ENCODE assay signal across 9 mouse cellular contexts in genomic region chr11:74866640-74867039, GRCm38 (mm10). TPM values are rescaled to one million over a fixed set of nuclear protein-coding genes. Genes with fewer than 3 reads are reported as not detected.
DNase-seq lines count a peak whose midpoint lies in the region; ATAC-seq and TF ChIP-seq lines count a peak whose summit lies in the region.
"Had no signal": no experiment of that assay in that cellular context is flagged by ENCODE, and none has a peak within 500 bp of the region (broad histone marks: within the 10 kb centered on the region; RNA-seq: fewer than 3 reads in every experiment).

No protein-coding gene starts in this region.

- H3K9me3 ChIP-seq in hindbrain, embryonic 16.5 days (ENCODE audit: control insufficient read depth, low read length), result no peaks in the 10 kb centered on the region
- no peaks in the 10 kb centered on the region for H3K9me3 ChIP-seq in hindbrain, embryonic 12.5 days (replicated peaks)
- H3K9me3 ChIP-seq in intestine, postnatal 0 days (ENCODE audit: control insufficient read depth), result no peaks in the 10 kb centered on the region
- H3K9me3 ChIP-seq: limb, embryonic 13.5 days had no signal

- H3K4me2 ChIP-seq in hindbrain, embryonic 16.5 days (ENCODE audit: low read length), result no peak overlapping the region
- no peak overlapping the region for H3K4me2 ChIP-seq in hindbrain, embryonic 12.5 days (replicated peaks)
- no peak overlapping the region for H3K4me2 ChIP-seq in intestine, postnatal 0 days (replicated peaks; ENCODE audit: low read depth)
- H3K4me2 ChIP-seq: limb, embryonic 13.5 days had no signal

- DNase-seq in brain, adult 2 months (ENCODE audit: low read depth, low spot score), result peak; percentile 95
- DNase-seq in gastrocnemius, adult 2 months, result peak; percentile 96
- DNase-seq in lung, postnatal 25 days (ENCODE audit: low spot score), result peak; percentile 75

- no peak overlapping the region for H3K27ac ChIP-seq in hindbrain, embryonic 16.5 days (ENCODE audit: low read depth, low read length)
- H3K27ac ChIP-seq in hindbrain, embryonic 12.5 days, result no peak overlapping the region
- peak overlapping the region; percentile 89 for H3K27ac ChIP-seq in gastrocnemius, adult 2 months
- H3K27ac ChIP-seq in intestine, postnatal 0 days (ENCODE audit: low read depth, low read length), result no peak overlapping the region
- H3K27ac ChIP-seq: limb, embryonic 13.5 days had no signal

- H3K27me3 ChIP-seq in hindbrain, embryonic 16.5 days (replicated peaks; ENCODE audit: control insufficient read depth, insufficient read depth, low read length), result no peaks in the 10 kb centered on the region
- no peaks in the 10 kb centered on the region for H3K27me3 ChIP-seq in hindbrain, embryonic 12.5 days
- H3K27me3 ChIP-seq in intestine, postnatal 0 days (replicated peaks; ENCODE audit: control insufficient read depth, insufficient read depth, low read length), result no peaks in the 10 kb centered on the region
- H3K27me3 ChIP-seq: limb, embryonic 13.5 days had no signal

- H3K9ac ChIP-seq in hindbrain, embryonic 16.5 days (ENCODE audit: low read depth, low read length), result no peak overlapping the region
- no peak overlapping the region for H3K9ac ChIP-seq in hindbrain, embryonic 12.5 days
- H3K9ac ChIP-seq in intestine, postnatal 0 days (ENCODE audit: low read depth, low read length), result no peak overlapping the region
- H3K9ac ChIP-seq: limb, embryonic 13.5 days had no signal

- no peak for TF ChIP-seq CTCF in gastrocnemius, adult 2 months (IDR thresholded peaks at IDR 0.05)
- no peak for TF ChIP-seq CTCF in intestine, postnatal 0 days (IDR thresholded peaks at IDR 0.05; ENCODE audit: low read depth)

- WGBS in hindbrain, embryonic 16.5 days, result 82% methylated on average over 4 of the region's 4 CpGs
- WGBS in hindbrain, embryonic 12.5 days, result 84% methylated on average over 4 of the region's 4 CpGs
- WGBS in intestine, postnatal 0 days, result 79% methylated on average over 4 of the region's 4 CpGs

- intact Hi-C loops in gastrocnemius, adult 2 months (cut with DNase I), result no loop called here

- peak; percentile 58 for ATAC-seq in hindbrain, embryonic 16.5 days
- ATAC-seq in hindbrain, embryonic 12.5 days (ENCODE audit: low FRiP score), result no peak
- no peak for ATAC-seq in megakaryocyte progenitor cell, adult 5-6 weeks (replicated peaks; ENCODE audit: poor library complexity)
- no peak for ATAC-seq in intestine, postnatal 0 days
- no peak for ATAC-seq in megakaryocyte-erythroid progenitor cell, adult 5-6 weeks (replicated peaks; ENCODE audit: low FRiP score, low TSS enrichment, poor library complexity, severe bottlenecking)

- no peak overlapping the region for H3K4me3 ChIP-seq in hindbrain, embryonic 16.5 days (ENCODE audit: low read length)
- H3K4me3 ChIP-seq in hindbrain, embryonic 12.5 days, result no peak overlapping the region
- peak overlapping the region; percentile 46 for H3K4me3 ChIP-seq in gastrocnemius, adult 2 months
- H3K4me3 ChIP-seq in intestine, postnatal 0 days (ENCODE audit: low read depth, low read length), result no peak overlapping the region
- H3K4me3 ChIP-seq: limb, embryonic 13.5 days had no signal

- H3K36me3 ChIP-seq in hindbrain, embryonic 16.5 days (ENCODE audit: control insufficient read depth, insufficient read depth, low read length), result peaks cover 11% of the 10 kb centered on the region; the same call in 1 of the 2 replicates
- H3K36me3 ChIP-seq in hindbrain, embryonic 12.5 days, result peaks cover 26% of the 10 kb centered on the region
- peaks cover 8% of the 10 kb centered on the region for H3K36me3 ChIP-seq in intestine, postnatal 0 days (ENCODE audit: control insufficient read depth, insufficient read depth)

- peaks cover 11% of the 10 kb centered on the region for H3K4me1 ChIP-seq in hindbrain, embryonic 16.5 days (ENCODE audit: control insufficient read depth, insufficient read depth, low read depth, low read length)
- H3K4me1 ChIP-seq in hindbrain, embryonic 12.5 days, result peaks cover 24% of the 10 kb centered on the region
- H3K4me1 ChIP-seq in intestine, postnatal 0 days (replicated peaks; ENCODE audit: control insufficient read depth, insufficient read depth, low read length), result no peaks in the 10 kb centered on the region

RNA-seq across cellular contexts. Expression of gene Sgsm2, which starts 30.2 kb away (rescaled TPM):
- 25.1 and 27.2 TPM in 2 replicates for polyA plus RNA-seq in hindbrain, embryonic 16.5 days (2015; fragmentation: Nextera tagmentation; extraction: Ambion mirVana)
- polyA plus RNA-seq in hindbrain, embryonic 12.5 days (2016; fragmentation: Nextera tagmentation; extraction: Ambion mirVana), result 15.8 and 16.1 TPM in 2 replicates
- total RNA-seq in gastrocnemius, adult 2 months (2021), result 1 to 10 TPM; 2.1 TPM
- 4.1 and 4.5 TPM in 2 replicates for total RNA-seq in megakaryocyte progenitor cell, adult 5-6 weeks (2015)
- 3.7 and 6.9 TPM in 2 replicates for total RNA-seq in megakaryocyte progenitor cell, adult 5-6 weeks (2017)
- 2.3 and 2.4 TPM in 2 replicates for polyA plus RNA-seq in intestine, postnatal 0 days (2015; fragmentation: Nextera tagmentation; extraction: Ambion mirVana)
- total RNA-seq in megakaryocyte-erythroid progenitor cell, adult 5-6 weeks (2014; fragmentation: Nextera tagmentation), result 8.3 and 10.3 TPM in 2 replicates
- 3.1 and 10.1 TPM in 2 replicates for total RNA-seq in megakaryocyte-erythroid progenitor cell, adult 5-6 weeks (2017)

RNA-seq across cellular contexts. Expression of gene Tsr1, which starts 31.2 kb away (rescaled TPM):
- polyA plus RNA-seq in hindbrain, embryonic 16.5 days (2015; fragmentation: Nextera tagmentation; extraction: Ambion mirVana), result 26.1 and 29.6 TPM in 2 replicates
- polyA plus RNA-seq in hindbrain, embryonic 12.5 days (2016; fragmentation: Nextera tagmentation; extraction: Ambion mirVana), result 33.0 and 37.4 TPM in 2 replicates
- total RNA-seq in gastrocnemius, adult 2 months (2021), result 10 to 100 TPM; 24.7 to 28.9 TPM
- 43.2 and 50.0 TPM in 2 replicates for total RNA-seq in megakaryocyte progenitor cell, adult 5-6 weeks (2015)
- 67.8 and 96.1 TPM in 2 replicates for total RNA-seq in megakaryocyte progenitor cell, adult 5-6 weeks (2017)
- polyA plus RNA-seq in intestine, postnatal 0 days (2015; fragmentation: Nextera tagmentation; extraction: Ambion mirVana), result 16.8 and 17.5 TPM in 2 replicates
- 80.0 and 80.7 TPM in 2 replicates for total RNA-seq in megakaryocyte-erythroid progenitor cell, adult 5-6 weeks (2014; fragmentation: Nextera tagmentation)
- 139 and 154 TPM in 2 replicates for total RNA-seq in megakaryocyte-erythroid progenitor cell, adult 5-6 weeks (2017)

RNA-seq across cellular contexts. Expression of gene Mnt, which starts 35.9 kb away (rescaled TPM):
- 7.3 and 8.4 TPM in 2 replicates for polyA plus RNA-seq in hindbrain, embryonic 16.5 days (2015; fragmentation: Nextera tagmentation; extraction: Ambion mirVana)
- 8.3 and 8.4 TPM in 2 replicates for polyA plus RNA-seq in hindbrain, embryonic 12.5 days (2016; fragmentation: Nextera tagmentation; extraction: Ambion mirVana)
- total RNA-seq in gastrocnemius, adult 2 months (2021), result 10 to 100 TPM in 1 of 2 experiments, 1 to 10 TPM in 1; 6.1 to 11.6 TPM
- 13.1 and 15.0 TPM in 2 replicates for total RNA-seq in megakaryocyte progenitor cell, adult 5-6 weeks (2015)
- total RNA-seq in megakaryocyte progenitor cell, adult 5-6 weeks (2017), result 2.7 and 3.2 TPM in 2 replicates
- polyA plus RNA-seq in intestine, postnatal 0 days (2015; fragmentation: Nextera tagmentation; extraction: Ambion mirVana), result 5.3 and 5.8 TPM in 2 replicates
- total RNA-seq in megakaryocyte-erythroid progenitor cell, adult 5-6 weeks (2014; fragmentation: Nextera tagmentation), result 9.1 and 17.1 TPM in 2 replicates
- total RNA-seq in megakaryocyte-erythroid progenitor cell, adult 5-6 weeks (2017), result 2.6 and 3.6 TPM in 2 replicates

RNA-seq across cellular contexts. Expression of gene Smg6, which starts 59.0 kb away (rescaled TPM):
- 11.6 and 14.0 TPM in 2 replicates for polyA plus RNA-seq in hindbrain, embryonic 16.5 days (2015; fragmentation: Nextera tagmentation; extraction: Ambion mirVana)
- polyA plus RNA-seq in hindbrain, embryonic 12.5 days (2016; fragmentation: Nextera tagmentation; extraction: Ambion mirVana), result 23.5 and 23.6 TPM in 2 replicates
- 10 to 100 TPM; 11.9 to 12.4 TPM for total RNA-seq in gastrocnemius, adult 2 months (2021)
- total RNA-seq in megakaryocyte progenitor cell, adult 5-6 weeks (2015), result 15.3 and 23.1 TPM in 2 replicates
- total RNA-seq in megakaryocyte progenitor cell, adult 5-6 weeks (2017), result 29.5 and 32.7 TPM in 2 replicates
- 6.5 and 7.3 TPM in 2 replicates for polyA plus RNA-seq in intestine, postnatal 0 days (2015; fragmentation: Nextera tagmentation; extraction: Ambion mirVana)
- total RNA-seq in megakaryocyte-erythroid progenitor cell, adult 5-6 weeks (2014; fragmentation: Nextera tagmentation), result 39.9 and 41.6 TPM in 2 replicates
- 41.3 and 49.0 TPM in 2 replicates for total RNA-seq in megakaryocyte-erythroid progenitor cell, adult 5-6 weeks (2017)

RNA-seq across cellular contexts. Expression of gene Srr, which starts 59.1 kb away (rescaled TPM):
- polyA plus RNA-seq in hindbrain, embryonic 16.5 days (2015; fragmentation: Nextera tagmentation; extraction: Ambion mirVana), result 39.5 and 42.9 TPM in 2 replicates
- 30.2 and 34.3 TPM in 2 replicates for polyA plus RNA-seq in hindbrain, embryonic 12.5 days (2016; fragmentation: Nextera tagmentation; extraction: Ambion mirVana)
- 10 to 100 TPM; 18.9 to 26.7 TPM for total RNA-seq in gastrocnemius, adult 2 months (2021)
- total RNA-seq in megakaryocyte progenitor cell, adult 5-6 weeks (2015), result 5.8 and 6.3 TPM in 2 replicates
- 4.4 and 6.1 TPM in 2 replicates for total RNA-seq in megakaryocyte progenitor cell, adult 5-6 weeks (2017)
- polyA plus RNA-seq in intestine, postnatal 0 days (2015; fragmentation: Nextera tagmentation; extraction: Ambion mirVana), result 20.3 and 22.4 TPM in 2 replicates
- 6.9 and 9.7 TPM in 2 replicates for total RNA-seq in megakaryocyte-erythroid progenitor cell, adult 5-6 weeks (2014; fragmentation: Nextera tagmentation)
- total RNA-seq in megakaryocyte-erythroid progenitor cell, adult 5-6 weeks (2017), result 4.9 and 7.4 TPM in 2 replicates
